Mouse (Mus musculus) neutrophil, adult 5-6 weeks (primary cell): Measurements from ENCODE around the gene Gm10322. TPM values are rescaled to one million over a fixed set of nuclear protein-coding genes. Genes with fewer than 3 reads are reported as not detected.
A peak's percentile ranks its signal among the peaks of the same experiment; 100 is the strongest.

Experiments used
- ATAC-seq: fragments of 151-379, 151-347 bp; 2 replicates; pipeline ENCODE4 v1.8.0; 2017; ENCODE audit warnings: mild to moderate bottlenecking, moderate TSS enrichment; ENCODE audit not compliant: insufficient number of reproducible peaks, poor library complexity, low FRiP score, severe bottlenecking; ENCODE audit errors: extremely low read depth
- total RNA-seq: library from RNA; stranded (forward); fragments of 200-1000 nt; gene quantifications from 2 replicates; pipeline ENCODE4 v1.2.3, GENCODE M21; 2017

Gm10322 gene
- total RNA-seq: not detected in 2 replicates

- ATAC-seq: peak; percentile 15; the same call in 1 of the 2 replicates
Measured at GRCm38 (mm10) chr10:59615981-59616520, at the start of gene Gm10322. Gene Gm10322, plus strand, starts transcription at chr10:59616063.

- no peak for ATAC-seq
Measured at GRCm38 (mm10) chr10:59566968-59567367, 48.9 kb upstream of the Gm10322 start.

GRCm38 (mm10) chr10:59568665-59569480 lies 47.0 kb upstream of the Gm10322 start:
- ATAC-seq: no peak

- ATAC-seq: no peak
Measured at GRCm38 (mm10) chr10:59569481-59569869, 46.4 kb upstream of the Gm10322 start.

GRCm38 (mm10) chr10:59570360-59570759 lies 45.5 kb upstream of the Gm10322 start:
- 0 out of 2 replicates have a peak, but pooled peaks have one; percentile 22 for ATAC-seq

GRCm38 (mm10) chr10:59570780-59571179 lies 45.1 kb upstream of the Gm10322 start:
- no peak for ATAC-seq

GRCm38 (mm10) chr10:59571273-59571672 lies 44.6 kb upstream of the Gm10322 start:
- ATAC-seq: no peak

GRCm38 (mm10) chr10:59571964-59572363 lies 43.9 kb upstream of the Gm10322 start:
- ATAC-seq: no peak

GRCm38 (mm10) chr10:59576305-59576704 lies 39.6 kb upstream of the Gm10322 start:
- no peak for ATAC-seq

- ATAC-seq: peak; percentile 49
Measured at GRCm38 (mm10) chr10:59577871-59578801, 37.7 kb upstream of the Gm10322 start.

- ATAC-seq: no peak
Measured at GRCm38 (mm10) chr10:59579645-59580044, 36.2 kb upstream of the Gm10322 start.

GRCm38 (mm10) chr10:59580593-59581149 lies 35.2 kb upstream of the Gm10322 start:
- no peak for ATAC-seq

GRCm38 (mm10) chr10:59581826-59582543 lies 33.9 kb upstream of the Gm10322 start:
- ATAC-seq: no peak

GRCm38 (mm10) chr10:59585621-59586020 lies 30.2 kb upstream of the Gm10322 start:
- ATAC-seq: no peak

GRCm38 (mm10) chr10:59586821-59587220 lies 29.0 kb upstream of the Gm10322 start:
- ATAC-seq: no peak

GRCm38 (mm10) chr10:59588135-59588534 lies 27.7 kb upstream of the Gm10322 start:
- ATAC-seq: no peak

- ATAC-seq: peak; percentile 92
Measured at GRCm38 (mm10) chr10:59589420-59589819, 26.4 kb upstream of the Gm10322 start.

- ATAC-seq: no peak
Measured at GRCm38 (mm10) chr10:59589856-59590255, 26.0 kb upstream of the Gm10322 start.
